Mouse (Mus musculus) heart, adult 11 months (tissue): ENCODE measurements around the gene Ctnnal1.
A peak's percentile ranks its signal among the peaks of the same experiment; 100 is the strongest.

Experiments used
- DNase-seq: peaks from one replicate; pipeline ENCODE4 v3.0.0; 2022

Ctnnal1 gene

DNA sequence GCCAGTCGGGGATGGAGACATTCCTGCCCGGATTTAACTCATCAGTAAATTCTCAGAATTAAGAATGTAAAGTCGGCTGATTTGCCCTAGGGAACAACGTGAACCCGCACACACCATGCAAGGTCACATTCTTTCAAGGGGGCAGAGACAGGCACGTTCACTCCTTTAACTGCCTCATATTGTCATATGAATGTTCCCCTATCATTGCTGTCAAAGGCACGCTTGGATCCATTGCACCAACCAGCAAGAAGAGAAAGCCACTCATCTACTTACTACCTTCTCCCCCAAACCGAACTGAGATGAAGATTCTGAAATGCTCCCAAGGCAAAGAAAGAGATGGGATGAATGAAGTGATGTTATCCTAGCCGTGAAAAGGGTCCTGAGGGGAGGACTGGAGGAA lies 6.3 kb downstream of the Ctnnal1 start:
- DNase-seq = no peak

DNA sequence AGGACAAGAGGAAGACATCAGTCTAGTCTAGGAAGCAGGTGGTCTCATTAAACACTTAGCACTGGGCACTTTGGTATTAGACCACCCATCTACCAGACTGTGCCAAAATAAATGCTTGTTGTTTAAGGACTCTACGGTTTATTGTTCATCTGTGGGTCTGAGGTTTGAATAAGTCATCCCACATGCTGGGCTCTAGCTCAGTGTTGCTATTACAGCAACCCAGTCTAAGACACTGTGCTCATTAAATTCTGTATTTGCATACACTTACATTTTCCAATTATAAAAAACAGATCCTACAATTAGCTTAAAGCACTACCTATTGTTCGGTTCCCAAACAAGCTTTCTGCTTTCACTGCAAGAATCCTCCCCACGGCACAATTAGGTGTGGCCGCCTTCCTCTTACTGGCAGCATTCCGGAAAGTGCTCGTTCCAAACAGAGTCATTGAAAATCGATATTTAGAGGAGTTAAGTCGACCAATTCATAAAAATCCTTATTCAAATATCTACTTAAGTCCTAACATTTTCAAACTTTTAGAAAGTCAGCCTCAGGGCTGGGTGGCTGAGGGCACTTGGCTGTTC lies 8.5 kb downstream of the Ctnnal1 start:
- no peak for DNase-seq

DNA sequence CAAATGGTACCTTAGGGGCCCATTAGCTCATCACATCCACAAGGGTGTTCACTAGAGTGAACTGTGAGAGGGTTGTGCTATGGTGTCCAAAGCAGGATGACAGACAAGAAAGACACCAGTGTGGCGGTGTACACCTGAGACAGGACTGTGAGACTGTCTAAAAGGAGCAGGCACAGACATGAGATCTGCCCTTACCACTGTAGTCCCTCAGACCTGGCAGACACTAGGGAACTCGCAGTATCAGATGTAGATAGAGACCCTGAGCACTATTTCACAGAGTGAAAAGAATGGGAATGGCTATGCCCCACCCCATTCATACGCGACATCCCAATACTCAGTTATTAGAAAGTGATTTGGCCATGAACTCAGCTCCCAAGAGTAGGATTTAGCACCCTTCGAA lies 9.1 kb downstream of the Ctnnal1 start:
- no peak for DNase-seq

DNA sequence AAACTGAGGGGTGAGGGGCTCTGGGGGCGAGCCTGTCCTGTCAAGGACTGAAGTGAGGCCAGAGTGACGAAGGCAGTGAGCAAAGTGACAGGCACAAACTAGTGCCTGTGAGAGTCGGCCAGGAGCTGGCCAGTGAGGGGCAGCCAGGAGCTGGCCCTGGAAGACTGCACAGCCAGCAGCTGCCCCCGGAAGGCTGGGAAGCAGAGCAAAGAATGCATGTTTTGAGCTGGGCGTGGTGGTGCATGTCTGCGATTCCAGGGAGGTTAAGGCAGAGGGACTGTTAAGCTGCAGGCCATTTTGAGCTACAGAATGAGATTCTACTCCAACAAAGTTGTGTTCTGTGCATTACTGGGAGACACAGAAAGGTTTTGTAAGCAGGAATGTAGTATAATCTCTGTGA lies 14.3 kb downstream of the Ctnnal1 start:
- DNase-seq = no peak

DNA sequence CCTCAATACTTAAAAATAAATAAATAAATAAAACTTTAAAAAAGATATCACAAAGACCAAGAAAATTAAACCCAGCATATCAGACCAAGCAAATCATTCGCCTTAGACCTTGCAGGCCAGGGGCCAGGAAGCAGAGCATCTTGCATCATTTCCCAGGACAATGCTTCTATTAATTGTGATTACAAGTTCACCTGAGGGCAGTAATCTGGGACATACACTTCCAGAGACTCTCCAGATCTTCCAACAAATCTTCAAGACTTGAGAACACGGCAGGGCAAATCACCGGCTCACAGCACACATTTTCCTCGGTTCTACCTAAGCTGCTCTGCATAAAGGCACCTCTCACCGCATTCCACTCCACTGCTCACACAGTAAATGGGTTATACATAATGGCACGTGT lies 16.9 kb downstream of the Ctnnal1 start:
- DNase-seq = no peak

DNA sequence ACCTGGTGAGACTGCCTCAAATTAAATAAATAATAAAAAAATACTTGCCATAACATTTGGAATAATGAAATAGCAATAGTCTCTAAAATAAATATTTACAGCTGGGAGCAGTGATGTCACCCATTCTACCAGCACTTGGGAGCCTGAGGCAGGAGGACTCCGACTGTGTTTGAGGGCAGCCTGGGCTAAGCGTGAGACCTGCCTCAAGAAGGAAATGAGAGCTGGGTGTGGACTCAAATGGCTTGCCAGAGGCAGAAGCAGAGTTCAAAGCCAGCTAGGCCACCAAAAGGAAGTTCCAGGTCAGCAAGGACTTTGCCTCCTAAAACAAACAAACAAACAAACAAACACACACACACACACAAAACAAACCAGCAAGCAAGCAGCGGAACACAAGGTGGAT lies 17.6 kb downstream of the Ctnnal1 start:
- DNase-seq = no peak

DNA sequence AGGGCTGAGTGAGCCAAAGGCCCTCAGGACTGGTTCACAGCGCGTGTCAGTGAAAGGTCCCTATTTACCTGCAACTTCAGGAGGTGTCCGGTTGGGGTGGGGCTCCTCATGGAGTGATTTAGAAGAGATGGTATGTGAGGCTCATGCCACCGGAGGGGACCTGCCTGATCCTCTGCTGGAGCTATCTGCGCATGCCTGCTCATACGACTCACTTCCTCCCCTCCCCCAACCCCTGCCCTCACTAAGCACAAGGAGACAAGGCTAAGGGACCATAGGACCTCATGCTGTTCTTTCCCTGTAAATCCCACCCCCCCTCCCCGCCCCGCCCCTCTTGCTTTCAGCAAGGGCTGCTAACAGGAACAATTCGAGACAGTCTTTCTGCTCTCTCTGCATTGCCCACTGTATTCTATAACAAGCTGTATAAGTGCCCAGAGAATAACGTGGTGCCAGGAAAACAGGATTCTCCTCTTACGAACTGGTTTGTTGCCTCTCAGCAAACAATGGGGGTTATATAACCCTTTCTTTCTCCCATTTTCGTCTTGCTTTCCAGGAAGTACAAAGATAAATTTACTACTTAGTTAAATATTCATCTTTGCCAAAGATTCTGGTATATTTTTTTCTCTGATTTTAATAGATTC lies 19.0 kb downstream of the Ctnnal1 start:
- no peak for DNase-seq

DNA sequence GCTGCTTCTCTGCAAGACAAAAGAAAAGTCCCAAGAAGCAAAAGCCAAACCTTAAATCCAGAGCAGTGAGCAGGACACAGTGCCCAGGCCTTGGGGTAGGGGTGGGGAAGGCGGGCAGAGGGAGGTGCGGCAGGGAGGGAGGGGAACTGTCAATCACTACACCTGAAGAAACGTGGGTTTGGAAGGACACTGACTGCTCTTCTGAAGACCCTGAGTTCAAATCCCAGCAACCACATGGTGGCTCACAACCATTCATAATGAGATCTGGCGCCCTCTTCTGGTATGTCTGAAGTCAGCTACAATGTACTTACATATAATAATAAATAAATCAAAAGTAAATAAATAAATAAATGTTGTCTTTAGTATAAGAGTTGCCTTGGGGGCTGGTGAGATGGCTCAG lies 20.1 kb downstream of the Ctnnal1 start:
- DNase-seq = no peak

DNA sequence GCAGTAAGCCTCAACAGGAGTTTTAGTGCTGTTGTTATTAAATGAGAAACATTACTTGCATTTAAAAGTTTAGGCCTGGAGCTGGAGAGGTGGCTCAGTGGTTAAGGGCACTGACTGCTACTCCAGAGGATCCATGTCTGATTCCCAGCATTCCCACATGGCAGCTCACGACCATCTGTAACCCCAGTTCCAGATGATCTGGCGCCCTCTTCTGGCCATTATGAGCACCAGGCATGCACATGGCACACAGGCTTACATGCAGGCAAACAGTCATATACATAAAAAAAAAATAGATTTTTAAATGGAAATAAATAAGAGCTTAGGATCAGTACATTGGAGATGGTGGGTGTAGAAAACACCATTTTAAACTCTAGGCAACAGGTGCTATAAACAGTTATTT lies 21.0 kb downstream of the Ctnnal1 start:
- no peak for DNase-seq

DNA sequence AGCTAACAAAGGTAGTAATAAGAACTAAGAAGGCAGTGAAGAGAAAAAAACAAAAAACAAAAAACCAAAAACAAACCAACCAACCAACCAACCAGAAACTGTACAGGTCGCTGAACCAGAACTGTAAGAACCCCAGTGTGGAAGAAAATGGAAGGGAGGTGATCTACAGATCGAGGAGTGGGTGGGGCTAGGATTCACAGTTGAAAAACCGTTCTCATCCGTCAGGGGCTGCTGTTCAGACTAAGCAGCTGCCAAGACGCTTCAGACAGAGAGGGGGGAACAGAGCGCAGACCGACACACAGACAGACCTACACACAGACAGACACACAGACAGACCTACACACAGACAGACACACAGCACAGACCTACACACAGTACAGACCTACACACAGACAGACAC lies 22.5 kb downstream of the Ctnnal1 start:
- no peak for DNase-seq

DNA sequence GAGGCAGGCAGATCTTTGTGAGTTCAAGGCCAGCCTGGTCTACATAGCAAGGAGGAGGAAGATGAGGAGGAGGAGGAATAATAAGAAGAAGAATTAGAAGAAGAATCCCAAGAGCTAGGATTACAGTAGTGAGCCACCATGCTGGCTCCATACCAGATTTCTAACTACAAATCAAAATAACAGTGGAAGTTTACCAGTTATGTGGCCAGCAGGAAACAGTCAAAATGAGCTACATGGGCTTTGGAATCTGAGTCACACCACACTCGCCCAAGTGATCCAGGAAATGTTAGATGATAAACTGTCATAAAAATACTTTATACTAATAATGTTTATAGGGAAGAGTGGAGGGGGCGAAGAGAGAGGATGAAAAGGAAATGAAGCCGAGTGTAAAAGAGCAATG lies 24.7 kb downstream of the Ctnnal1 start:
- no peak for DNase-seq

DNA sequence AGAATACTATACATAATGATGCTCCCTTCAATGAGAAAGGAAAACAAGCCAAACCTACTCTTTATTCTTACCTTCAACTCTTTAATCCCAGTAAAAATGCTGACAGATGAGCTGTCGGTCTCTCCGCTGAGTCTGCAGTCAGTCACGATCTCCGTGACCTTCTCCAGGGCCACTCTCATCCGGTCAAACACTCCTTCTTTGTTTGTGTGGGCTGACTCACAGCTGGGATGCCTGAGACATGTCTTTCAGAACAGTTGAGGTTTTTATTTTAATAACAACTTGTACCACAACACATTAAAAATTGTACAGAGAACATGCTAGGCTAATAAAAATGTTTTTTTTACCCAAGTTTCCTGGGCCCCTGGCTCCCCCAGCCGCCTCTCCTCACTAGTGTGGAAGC lies 27.3 kb downstream of the Ctnnal1 start:
- no peak for DNase-seq

DNA sequence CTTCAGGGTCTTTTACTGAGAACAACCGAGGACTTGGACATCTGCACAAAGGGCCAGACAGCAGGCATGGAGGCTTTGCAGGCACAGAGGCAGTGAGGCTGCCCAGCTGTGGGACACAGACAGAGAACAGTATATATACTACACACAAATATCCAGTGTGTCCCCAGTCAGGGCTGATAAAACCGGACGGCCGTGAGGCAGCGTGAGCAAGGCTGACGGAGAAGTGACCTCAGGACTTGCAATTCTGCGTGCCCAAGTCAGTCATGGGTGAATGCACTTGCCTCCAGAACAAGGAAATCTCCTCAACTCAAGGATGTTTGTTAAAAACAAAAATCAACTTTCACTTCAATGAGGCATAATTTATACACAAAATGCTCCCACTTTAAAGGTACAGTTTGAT lies 33.0 kb downstream of the Ctnnal1 start:
- DNase-seq = no peak

DNA sequence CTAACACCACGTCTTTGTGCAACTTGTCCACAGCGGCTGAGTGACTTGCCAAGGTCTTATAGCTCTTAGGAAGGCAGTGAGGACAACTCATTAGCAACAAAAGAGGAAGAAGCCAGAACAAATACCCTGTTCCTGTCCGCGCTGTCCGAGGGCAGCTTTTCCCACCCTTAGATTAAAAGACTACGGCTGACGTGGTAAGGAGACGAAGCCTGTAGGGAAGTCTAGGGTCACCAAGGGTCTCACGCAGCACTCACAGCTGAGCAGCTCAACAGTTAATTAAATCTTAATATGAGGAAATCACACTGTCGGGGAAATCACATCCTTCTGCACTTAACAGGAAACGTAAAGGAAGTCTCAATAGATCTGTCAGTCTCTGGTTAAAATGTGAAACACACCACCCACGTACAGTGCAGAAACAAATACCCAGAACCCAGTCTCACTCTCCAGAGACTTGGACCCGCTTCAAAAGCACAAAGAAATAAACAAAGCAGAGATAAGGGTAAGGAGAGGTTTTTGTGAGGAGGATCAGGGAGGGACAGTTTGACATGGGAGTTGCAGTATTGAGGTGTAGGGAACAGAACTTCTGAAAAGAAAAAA lies 33.9 kb downstream of the Ctnnal1 start:
- DNase-seq = no peak

DNA sequence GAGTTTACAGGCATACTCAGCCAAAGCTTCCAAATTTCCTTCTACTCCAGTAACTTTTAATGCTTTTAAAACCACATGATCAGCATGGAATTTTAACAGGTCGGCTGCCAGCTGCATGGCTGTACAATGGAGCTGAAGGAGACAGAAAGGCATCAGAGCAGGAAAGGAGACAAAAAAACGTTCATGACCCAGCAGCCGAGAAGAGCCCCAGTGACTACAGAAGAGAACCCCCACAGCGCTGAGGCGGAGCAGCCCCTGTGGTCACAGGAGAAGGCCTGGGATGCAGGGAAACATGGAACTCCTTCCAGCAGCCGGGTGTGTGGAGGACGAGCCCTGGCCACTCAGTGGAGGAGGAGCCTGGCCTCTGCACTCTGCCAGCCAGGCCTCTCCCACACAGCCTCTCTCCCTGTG lies 35.5 kb downstream of the Ctnnal1 start:
- peak; percentile 93 for DNase-seq

DNA sequence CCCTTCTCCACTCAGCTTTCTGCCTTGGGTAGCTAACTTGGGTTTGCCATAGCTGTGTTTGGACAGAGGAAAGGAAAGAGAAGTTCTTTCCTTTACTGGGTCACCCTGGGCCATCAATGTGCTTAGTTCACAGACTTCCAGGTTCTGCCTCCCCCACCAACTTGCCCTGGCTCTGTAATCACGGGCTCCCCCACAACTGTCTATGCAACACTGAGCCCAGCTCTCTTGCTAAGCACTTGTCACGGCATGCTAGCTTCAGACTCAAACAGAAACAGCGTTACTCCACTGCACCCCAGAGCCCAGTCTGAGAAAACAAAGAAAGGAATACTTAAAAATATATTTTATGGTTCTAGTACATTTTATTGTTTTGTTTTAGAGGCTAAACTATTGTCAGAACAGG lies 36.1 kb downstream of the Ctnnal1 start:
- no peak for DNase-seq

DNA sequence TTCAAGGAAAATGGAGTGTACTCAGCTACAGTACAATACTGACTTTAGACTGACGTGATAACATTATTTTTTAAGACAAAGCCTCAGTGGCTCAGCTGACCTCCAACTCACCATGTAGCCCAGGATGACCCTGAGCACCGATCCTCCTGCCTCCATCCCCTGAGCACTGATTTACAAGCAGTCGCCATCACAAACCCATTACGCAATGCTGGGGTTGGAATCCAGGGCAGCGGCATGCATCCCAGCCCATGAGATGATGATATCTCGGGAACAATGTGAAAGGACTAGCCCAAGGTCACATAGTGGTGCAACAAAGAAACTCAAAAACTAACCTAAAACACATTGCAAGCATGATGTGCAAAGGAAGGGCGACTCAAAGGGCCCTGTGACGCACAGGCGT lies 40.8 kb downstream of the Ctnnal1 start:
- no peak for DNase-seq

DNA sequence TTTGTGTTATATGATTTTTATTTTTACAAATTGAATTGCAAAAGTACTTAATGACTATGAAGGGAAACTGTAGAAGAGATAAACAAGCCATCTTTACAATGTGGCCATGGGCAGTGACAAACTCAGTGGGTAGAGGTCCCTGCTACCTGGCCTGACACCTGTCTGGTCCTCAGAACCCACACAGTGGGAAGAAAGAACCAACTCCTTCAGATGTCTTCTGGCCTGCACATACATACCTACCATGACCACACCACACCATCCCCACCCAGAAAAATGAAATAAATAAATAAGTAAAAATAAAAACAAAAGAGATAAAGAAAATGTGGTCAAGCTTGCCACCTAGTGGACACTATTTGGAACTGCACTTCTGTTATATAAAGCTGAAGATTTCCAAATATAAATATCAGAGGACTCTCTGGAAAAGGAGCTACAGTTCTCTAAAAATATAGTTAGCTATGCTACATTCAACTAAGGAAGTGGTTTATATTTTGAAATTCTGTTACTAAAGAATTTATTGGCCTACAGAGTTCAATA lies 44.9 kb downstream of the Ctnnal1 start:
- no peak for DNase-seq

DNA sequence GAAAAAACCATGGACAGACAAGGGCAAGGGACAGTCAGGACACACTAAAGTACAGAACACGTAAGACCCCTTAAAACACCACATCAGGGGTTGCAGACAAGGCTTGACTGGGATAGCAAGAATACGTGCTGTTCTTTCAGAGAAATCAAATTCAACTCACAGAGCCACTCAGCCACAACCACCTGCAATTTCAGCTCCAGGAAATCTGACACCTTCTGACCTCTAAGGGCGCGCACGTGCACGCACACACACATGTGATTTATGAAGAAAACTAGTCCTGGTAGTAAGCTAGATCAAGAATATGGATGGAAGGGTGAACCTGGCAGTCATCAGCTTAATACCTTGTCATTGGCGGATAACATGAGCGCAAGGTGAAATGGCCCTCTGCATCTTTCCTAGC lies 49.9 kb downstream of the Ctnnal1 start:
- DNase-seq = no peak

DNA sequence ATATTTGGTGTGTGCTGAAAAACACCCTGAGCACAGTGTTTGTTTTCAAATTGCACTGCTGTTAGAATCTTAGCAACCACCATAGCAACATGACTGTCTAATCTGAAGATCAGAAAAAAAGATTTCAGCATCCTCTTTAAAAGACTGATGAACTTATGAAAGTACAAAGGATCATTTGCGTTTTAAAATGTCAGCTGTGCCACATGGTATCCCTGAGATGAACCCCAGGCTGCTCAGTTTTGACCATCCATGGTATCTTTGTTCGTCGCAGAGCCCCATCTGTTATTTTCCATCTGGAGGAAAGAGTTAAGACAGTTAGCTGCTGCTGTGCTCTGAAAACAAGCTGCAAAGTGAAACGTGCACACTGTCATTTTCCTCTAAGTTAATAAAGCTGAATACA lies 52.9 kb downstream of the Ctnnal1 start:
- DNase-seq = no peak

DNA sequence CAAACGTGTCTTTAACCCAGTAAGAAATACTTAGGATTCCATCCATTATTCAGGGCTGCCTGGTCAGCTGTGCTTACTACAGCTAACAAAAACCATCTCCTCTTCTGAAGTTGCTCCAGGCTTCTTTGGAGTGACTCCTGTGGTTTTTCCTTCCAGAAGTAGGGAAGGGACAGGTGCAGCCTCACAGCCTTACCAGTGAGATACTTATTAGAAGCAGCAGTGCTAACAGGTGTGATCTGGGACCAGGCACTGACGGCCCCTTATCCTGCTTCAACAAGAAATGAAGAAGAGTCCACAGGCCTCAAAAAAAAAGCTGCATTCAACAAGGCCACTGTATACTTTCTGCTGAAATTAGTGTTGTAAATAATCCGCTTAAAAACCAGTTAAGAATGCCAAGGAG lies 53.3 kb downstream of the Ctnnal1 start:
- no peak for DNase-seq

DNA sequence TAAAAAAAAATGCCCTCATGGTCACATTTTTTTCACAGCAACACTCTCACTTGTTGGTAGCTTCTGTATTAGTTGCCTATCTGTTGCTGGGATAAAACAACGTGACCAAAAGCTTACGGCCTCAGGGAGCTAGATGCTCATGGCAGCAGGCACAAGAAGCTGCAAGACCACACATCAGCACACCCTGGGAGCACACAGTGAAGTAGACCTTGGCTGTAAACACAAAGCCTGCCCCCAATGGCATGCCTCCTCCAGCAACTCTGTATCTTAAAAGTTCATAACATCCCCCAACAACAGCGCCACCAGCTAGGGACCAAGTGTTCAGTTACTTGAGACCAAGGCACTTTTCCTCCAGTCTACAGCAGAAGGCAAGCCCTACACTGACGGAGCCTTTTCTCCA lies 55.9 kb downstream of the Ctnnal1 start:
- DNase-seq = no peak

DNA sequence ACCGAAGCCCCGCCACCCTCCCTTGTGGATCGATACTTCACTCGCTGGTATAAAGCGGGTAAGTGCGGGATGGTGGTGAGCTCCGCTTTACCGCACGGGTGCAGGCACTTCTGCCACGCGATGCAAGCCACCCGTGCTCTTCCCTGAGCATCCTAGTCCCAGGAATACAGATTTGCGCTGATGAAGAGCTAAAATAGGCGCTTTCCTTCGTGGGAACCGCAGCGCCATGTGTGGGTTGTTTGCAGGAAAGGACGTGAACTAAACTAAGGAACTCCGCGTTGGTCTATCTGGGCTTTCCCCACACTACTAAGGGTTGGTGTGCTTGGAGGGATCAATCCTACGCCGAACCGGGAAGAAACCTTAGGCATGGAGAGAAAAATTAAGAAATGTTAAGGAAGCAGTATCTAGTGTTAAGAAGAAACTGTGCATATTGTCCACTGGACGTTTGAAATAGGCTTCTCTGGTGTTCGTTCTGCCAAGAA lies 62.3 kb downstream of the Ctnnal1 start:
- no peak for DNase-seq

DNA sequence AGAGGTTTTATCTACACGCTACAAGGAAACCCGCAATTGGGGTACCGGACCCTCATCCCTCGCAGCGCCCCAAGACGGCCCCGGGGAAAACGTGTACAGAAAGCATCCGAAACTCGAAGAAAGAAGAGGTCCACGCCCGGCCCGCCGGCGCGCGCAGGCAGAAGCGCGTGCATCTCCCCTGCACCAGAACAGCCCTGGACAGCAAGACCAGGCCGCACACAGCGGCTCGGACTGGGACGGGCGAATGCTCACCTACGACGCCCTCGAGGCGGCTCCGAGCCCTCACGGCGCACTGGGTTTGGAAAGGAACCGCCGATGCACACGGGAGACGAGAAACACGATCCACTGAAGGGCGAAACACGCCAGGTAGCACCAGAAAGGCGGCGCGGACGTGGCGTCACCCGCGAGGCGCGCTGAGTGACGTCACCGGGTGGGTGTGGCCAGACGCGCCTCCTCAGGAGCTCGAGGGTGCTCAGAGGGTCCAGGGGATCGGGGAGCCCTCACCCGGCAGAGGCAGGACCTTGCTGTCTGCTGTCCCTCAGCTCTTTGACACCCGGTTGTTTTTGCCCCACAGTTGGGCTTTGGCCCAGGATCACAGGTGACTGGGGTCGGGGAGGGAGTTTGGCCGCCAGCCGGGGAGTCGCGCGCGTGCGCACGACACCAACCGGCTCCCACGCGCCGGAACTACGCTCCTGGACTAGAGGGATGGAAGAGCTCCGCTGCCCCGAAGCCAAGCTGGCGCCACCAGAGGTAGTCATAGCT lies 62.9 kb downstream of the Ctnnal1 start, which contains the start of the genes Elp1 and Fam206a:
Elp1 (minus strand) TSS at position 425 of the 762 bp plus-strand sequence.
Fam206a (plus strand) TSS at position 439 of the 762 bp plus-strand sequence.
- peak; percentile 99 for DNase-seq
